Mouse (Mus musculus): ENCODE measurements around the gene Gsg1l2.

The Gsg1l2 gene

GRCm38 (mm10) chr11:67820221-67820620 lies 45.8 kb downstream of the Gsg1l2 start:
- DNase-seq: peak; percentile 44

- peak; percentile 59 for DNase-seq
These were observed 47.2 kb downstream of the Gsg1l2 start for GRCm38 (mm10) chr11:67821560-67821959.

DNA sequence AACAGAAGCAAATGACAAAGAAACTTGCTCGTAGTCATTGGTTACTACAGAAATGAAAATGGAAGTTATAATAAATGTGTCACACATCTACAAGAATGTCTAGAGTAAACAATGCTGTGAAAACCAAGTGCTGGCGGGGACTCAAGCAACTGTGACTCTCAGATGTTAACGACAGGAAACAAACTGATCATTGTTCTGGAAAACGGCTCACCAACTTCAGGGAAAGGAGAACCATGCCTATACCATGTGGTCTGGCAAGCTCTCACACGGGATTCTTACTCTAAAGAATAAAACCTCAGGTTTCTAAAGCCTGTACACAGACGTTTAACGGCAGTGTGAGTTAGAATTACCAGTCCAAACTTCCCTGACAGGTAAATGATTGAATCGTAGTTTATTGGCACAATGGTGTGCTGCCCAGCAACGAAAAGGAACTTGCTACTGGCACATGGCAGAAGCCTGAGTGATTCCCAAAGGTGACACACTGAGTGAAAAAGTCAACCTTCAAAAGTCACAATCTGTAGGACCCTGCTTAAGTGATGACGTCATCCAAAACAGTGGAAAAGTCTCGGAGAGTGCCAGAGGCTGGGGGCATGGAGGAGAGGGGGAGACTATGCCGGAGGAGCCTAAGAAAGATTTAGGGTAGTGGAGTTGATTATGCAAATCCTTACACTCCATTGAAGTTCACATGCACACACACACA lies 54.1 kb downstream of the Gsg1l2 start:
- DNase-seq: no peak

DNA sequence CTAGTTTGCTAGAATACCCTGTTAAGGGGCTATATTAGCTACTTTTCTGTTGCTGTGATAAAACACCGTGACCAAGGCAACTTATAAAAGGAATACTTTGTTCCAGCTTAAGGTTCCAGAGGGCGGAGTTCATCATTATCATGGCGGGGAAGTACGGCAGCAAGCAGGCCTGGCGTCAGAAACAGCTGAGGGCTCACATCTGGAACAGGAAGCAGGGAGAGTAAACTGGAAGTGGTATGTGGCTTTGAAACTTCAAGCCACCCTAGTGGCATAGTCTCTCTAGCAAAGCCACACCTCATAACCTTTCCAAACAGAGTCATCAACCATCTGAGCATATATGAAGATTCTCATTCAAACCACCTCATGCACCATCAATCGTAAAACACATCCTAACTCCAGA lies 55.1 kb downstream of the Gsg1l2 start:
- no peak for DNase-seq

GRCm38 (mm10) chr11:67831820-67832219 lies 57.4 kb downstream of the Gsg1l2 start:
- no peak for DNase-seq

DNA sequence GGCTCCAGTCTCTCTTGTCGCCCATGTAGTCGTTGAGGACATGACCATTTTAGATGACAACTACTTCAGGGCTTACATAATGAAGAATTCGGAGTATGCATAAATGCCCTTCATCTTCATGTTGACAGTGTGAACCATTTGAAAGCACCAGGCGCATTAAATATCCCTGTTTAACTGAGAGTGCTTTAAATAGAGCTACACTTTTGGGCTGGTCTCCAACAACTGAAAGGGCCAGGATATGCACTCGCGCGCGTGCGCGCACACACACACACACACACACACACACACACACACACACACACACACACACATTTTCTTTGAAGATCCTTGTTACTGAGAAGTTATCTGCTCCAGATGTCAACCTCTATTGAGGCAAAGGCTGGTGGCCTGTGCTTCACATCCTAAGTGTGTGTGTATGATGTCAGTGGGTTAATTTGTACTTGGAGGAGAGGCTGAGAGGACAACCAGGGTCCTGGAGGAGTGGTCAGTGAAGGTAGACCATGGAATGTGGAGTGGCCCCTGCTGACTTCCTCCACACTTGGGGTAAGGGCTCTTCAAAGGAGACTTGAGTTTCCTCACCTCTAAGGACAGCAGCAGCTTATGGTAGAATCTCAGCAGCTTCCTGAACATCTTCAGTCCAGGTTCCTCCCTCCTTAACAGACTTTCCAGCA lies 61.1 kb downstream of the Gsg1l2 start:
- DNase-seq: no peak

Data from right cerebral cortex, postnatal 25 days (tissue).